Mouse (Mus musculus): ENCODE measurements around the gene Srgap3.
"Not testable (repeated sequence)": the region's sequence is repeated elsewhere in the genome, so short reads cannot be mapped to it uniquely, and the experiment has no call there.

Srgap3 gene

GRCm38 (mm10) chr6:112861351-112862297, 85.4 kb downstream of the Srgap3 start:
- no peak for DNase-seq (ENCODE audit: low read depth, low spot score)

- DNase-seq (ENCODE audit: low read depth, low spot score): not testable (repeated sequence)
These were observed 86.8 kb downstream of the Srgap3 start for GRCm38 (mm10) chr6:112860290-112860689.

GRCm38 (mm10) chr6:112857057-112857456, 90.0 kb downstream of the Srgap3 start:
- no peak for DNase-seq (ENCODE audit: low read depth, low spot score)

- no peak for DNase-seq (ENCODE audit: low read depth, low spot score)
These were observed 91.9 kb downstream of the Srgap3 start for GRCm38 (mm10) chr6:112855183-112855582.

- DNase-seq (ENCODE audit: low read depth, low spot score): no peak
These were observed 94.5 kb downstream of the Srgap3 start for GRCm38 (mm10) chr6:112852261-112853235.

GRCm38 (mm10) chr6:112850745-112851144, 96.3 kb downstream of the Srgap3 start:
- DNase-seq (ENCODE audit: low read depth, low spot score): no peak

GRCm38 (mm10) chr6:112848629-112849180, 98.4 kb downstream of the Srgap3 start:
- no peak for DNase-seq (ENCODE audit: low read depth, low spot score)

- DNase-seq (ENCODE audit: low read depth, low spot score): no peak
These were observed 100.2 kb downstream of the Srgap3 start for GRCm38 (mm10) chr6:112846863-112847262.

GRCm38 (mm10) chr6:112842426-112842825, 104.6 kb downstream of the Srgap3 start:
- no peak for DNase-seq (ENCODE audit: low read depth, low spot score)

GRCm38 (mm10) chr6:112840400-112840799, 106.7 kb downstream of the Srgap3 start:
- DNase-seq (ENCODE audit: low read depth, low spot score): no peak

GRCm38 (mm10) chr6:112839391-112839790, 107.7 kb downstream of the Srgap3 start:
- DNase-seq (ENCODE audit: low read depth, low spot score): no peak

GRCm38 (mm10) chr6:112838879-112839278, 108.2 kb downstream of the Srgap3 start:
- no peak for DNase-seq (ENCODE audit: low read depth, low spot score)

- DNase-seq (ENCODE audit: low read depth, low spot score): no peak
These were observed 110.4 kb downstream of the Srgap3 start for GRCm38 (mm10) chr6:112836712-112837111.

GRCm38 (mm10) chr6:112835413-112835812, 111.7 kb downstream of the Srgap3 start:
- no peak for DNase-seq (ENCODE audit: low read depth, low spot score)

GRCm38 (mm10) chr6:112834430-112834829, 112.6 kb downstream of the Srgap3 start:
- no peak for DNase-seq (ENCODE audit: low read depth, low spot score)

- no peak for DNase-seq (ENCODE audit: low read depth, low spot score)
These were observed 113.3 kb downstream of the Srgap3 start for GRCm38 (mm10) chr6:112833763-112834162.

- no peak for DNase-seq (ENCODE audit: low read depth, low spot score)
These were observed 117.9 kb downstream of the Srgap3 start for GRCm38 (mm10) chr6:112829196-112829595.

GRCm38 (mm10) chr6:112828420-112828819, 118.6 kb downstream of the Srgap3 start:
- DNase-seq (ENCODE audit: low read depth, low spot score): no peak

GRCm38 (mm10) chr6:112825657-112826056, 121.4 kb downstream of the Srgap3 start:
- no peak for DNase-seq (ENCODE audit: low read depth, low spot score)

- DNase-seq (ENCODE audit: low read depth, low spot score): no peak
These were observed 124.0 kb downstream of the Srgap3 start for GRCm38 (mm10) chr6:112823096-112823495.

GRCm38 (mm10) chr6:112820298-112820992, 126.6 kb downstream of the Srgap3 start:
- DNase-seq (ENCODE audit: low read depth, low spot score): no peak

All from retina, postnatal 7 days (tissue).